Mouse (Mus musculus): Measurements from ENCODE around the gene Mnat1. TPM values are rescaled to one million over a fixed set of nuclear protein-coding genes. Genes with fewer than 3 reads are reported as not detected.
A peak's percentile ranks its signal among the peaks of the same experiment; 100 is the strongest.
"Not testable (repeated sequence)": the region's sequence is repeated elsewhere in the genome, so short reads cannot be mapped to it uniquely, and the experiment has no call there.

Mnat1 gene
- polyA plus RNA-seq (2012; rRNA removed) = 15.7 and 15.9 TPM in 2 replicates

DNA sequence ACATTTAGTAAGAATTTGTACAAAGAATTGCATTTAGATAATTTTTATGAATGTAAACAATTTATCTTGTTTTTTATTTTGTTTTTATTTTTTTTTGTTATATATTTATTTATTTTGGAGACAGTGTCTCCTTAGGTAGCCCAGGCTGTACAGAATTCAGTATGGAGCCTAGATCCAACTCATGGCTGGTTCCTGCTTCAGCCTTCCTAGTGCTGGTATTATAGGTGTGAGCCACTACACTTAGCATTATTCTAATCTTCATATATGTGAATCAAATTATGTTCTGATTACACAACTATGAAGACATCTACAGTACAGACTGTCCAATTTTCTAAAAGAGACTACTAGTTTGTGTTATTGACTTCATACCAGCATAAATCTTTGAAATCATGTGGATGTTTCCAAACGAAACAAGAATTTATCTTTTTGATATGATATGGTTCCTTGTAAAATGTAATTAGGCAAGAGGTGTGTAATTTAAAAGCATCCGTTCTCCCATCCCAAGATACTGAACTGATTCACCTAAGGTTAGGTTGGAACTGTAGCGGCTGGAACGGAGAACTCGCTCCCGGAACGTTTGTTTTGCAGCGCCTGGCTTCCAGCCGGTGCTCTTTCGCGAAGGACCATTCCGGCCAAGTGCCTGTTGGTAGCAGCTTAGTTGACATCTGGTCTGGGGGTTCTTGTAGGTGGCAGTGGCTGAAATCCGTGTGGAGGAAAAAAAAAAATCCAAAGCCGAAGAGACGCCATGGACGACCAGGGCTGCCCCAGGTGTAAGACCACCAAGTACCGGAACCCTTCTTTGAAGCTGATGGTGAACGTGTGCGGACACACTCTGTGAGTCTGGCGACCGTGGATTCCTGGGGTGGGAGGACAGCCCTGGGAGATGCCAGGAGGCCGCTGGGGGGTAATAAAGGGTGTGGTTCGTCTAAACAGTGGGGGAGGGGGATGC, at the start of gene Mnat1:
Gene Mnat1 (plus strand): TSS at position 625 of the 949 bp plus-strand sequence.
- TF ChIP-seq CTCF (IDR thresholded peaks at IDR 0.05; ENCODE audit: borderline replicate concordance, insufficient read depth, low read depth, low read length) (no peak), POLR2A (IDR thresholded peaks at IDR 0.05; ENCODE audit: borderline replicate concordance, insufficient read depth, low read length) (peak; percentile 80; the same call in 1 of the 2 replicates)
- H3K4me1 ChIP-seq (ENCODE audit: control insufficient read depth, insufficient read depth, low read length) = peaks cover 5% of the 10 kb centered on the region; the same call in 1 of the 2 replicates
- no peak within 1 kb of the TSS for H3K27ac ChIP-seq (ENCODE audit: insufficient read depth, low read length)
- H3K4me3 ChIP-seq (replicated peaks; ENCODE audit: insufficient read depth, low read depth, low read length) = peak within 1 kb of the TSS; percentile 80
- no peaks in the 10 kb centered on the region; the same call in 1 of the 2 replicates for H3K27me3 ChIP-seq (ENCODE audit: control insufficient read depth, insufficient read depth, low read length)
- peak; percentile 84 to 92 for DNase-seq
- under 1% methylated on average over 23 of the region's 23 CpGs for WGBS

DNA sequence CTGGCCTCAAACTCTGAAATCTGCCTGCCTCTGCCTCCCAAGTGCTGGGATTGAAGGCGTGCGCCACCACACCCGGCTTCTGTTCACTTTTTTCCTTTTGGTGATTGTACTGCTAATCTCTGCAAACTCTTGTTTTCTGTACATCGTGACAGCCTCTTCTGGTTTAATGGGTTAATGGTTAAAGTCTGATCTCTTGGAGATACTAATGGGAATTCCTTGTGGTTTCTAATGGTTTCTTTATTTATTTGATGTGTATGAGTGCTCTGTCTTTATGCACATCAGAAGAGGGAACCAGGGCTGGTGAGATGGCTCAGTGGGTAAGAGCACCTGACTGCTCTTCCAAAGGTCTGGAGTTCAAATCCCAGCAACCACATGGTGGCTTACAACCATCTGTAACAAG, 41.7 kb upstream of the Mnat1 start:
- WGBS = 93% methylated on average over 4 of the region's 4 CpGs

DNA sequence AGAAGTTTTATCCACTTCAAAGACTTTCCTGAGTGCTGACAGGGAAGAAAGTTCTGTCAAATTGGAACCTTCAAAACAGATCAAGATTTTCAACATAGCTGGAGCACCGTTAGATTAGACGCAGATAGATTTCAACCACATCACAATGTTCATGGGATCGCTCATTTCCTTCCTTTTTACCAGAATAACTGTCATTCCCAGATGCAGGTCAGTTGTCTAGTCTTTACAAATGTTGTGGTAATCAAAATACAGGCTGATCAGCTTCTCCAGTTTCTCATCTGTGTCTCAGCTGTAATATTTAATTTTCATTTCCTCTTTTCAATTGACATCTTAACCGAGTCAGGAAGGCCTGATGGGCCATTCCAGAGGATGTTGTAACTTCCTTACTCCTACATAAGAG, 39.7 kb upstream of the Mnat1 start:
- H3K4me1 ChIP-seq (ENCODE audit: control insufficient read depth, insufficient read depth, low read length) = no peaks in the 10 kb centered on the region
- WGBS = 85% methylated on average over 4 of the region's 4 CpGs
- DNase-seq = no peak
- TF ChIP-seq CTCF (IDR thresholded peaks at IDR 0.05; ENCODE audit: borderline replicate concordance, insufficient read depth, low read depth, low read length) = no peak
- no peak for TF ChIP-seq POLR2A (IDR thresholded peaks at IDR 0.05; ENCODE audit: borderline replicate concordance, insufficient read depth, low read length)
- H3K4me3 ChIP-seq (replicated peaks; ENCODE audit: insufficient read depth, low read depth, low read length) = no peak overlapping the region
- H3K27ac ChIP-seq (ENCODE audit: insufficient read depth, low read length) = no peak overlapping the region
- H3K27me3 ChIP-seq (ENCODE audit: control insufficient read depth, insufficient read depth, low read length) = no peaks in the 10 kb centered on the region; the same call in 1 of the 2 replicates

More for the DNA sequence above, 41.7 kb upstream of the Mnat1 start:
- not testable (repeated sequence) for H3K27me3 ChIP-seq (ENCODE audit: control insufficient read depth, insufficient read depth, low read length); H3K4me3 ChIP-seq (replicated peaks; ENCODE audit: insufficient read depth, low read depth, low read length); H3K4me1 ChIP-seq (ENCODE audit: control insufficient read depth, insufficient read depth, low read length); DNase-seq; H3K27ac ChIP-seq (ENCODE audit: insufficient read depth, low read length)

DNA sequence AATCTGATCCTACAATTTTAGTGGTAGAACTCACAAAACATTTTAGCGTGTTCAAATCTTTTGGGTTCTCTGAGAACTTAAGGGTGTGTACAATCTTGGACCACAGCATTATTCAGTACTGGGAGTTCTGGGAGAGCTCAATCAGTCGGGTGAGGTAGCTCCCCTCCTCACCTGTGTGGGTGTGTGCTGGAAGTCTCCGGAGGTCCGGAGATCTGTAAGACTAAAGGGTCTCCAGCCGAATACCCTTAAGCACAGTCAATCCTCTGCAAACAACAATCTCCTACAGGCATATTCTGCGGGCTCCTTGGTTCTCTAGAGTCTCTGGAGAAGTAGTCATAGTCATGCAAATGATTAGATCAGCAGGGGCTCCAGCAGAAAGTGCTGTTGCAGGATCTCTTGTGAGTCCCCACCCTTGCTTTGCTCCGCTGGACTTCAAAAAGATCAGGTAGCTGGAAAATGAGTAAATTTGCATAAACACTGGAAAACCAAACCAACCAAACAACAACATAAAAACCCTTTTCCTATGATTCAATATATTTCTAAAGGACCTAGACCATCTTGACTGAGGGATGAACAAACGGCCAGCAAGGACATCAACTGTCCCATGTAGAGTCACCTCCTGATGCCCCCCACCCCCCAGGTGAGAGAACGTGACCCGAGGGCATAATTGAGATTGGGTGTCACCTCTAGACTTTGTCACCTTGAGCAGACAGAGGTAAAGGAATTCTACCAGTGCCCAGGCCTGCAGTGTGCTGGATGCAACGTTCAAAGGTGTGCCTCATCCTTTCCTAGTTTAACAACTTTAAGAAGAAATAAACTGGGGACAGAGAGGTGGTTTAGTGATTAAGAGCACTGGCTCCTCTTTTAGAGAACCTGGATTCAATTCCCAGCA, 37.5 kb upstream of the Mnat1 start:
- TF ChIP-seq POLR2A (IDR thresholded peaks at IDR 0.05; ENCODE audit: borderline replicate concordance, insufficient read depth, low read length) (no peak), CTCF (IDR thresholded peaks at IDR 0.05; ENCODE audit: borderline replicate concordance, insufficient read depth, low read depth, low read length) (no peak)
- Histone ChIP-seq H3K4me1 (ENCODE audit: control insufficient read depth, insufficient read depth, low read length) (no peaks in the 10 kb centered on the region), H3K4me3 (replicated peaks; ENCODE audit: insufficient read depth, low read depth, low read length) (no peak overlapping the region), H3K27me3 (ENCODE audit: control insufficient read depth, insufficient read depth, low read length) (no peaks in the 10 kb centered on the region; the same call in 1 of the 2 replicates), H3K27ac (ENCODE audit: insufficient read depth, low read length) (no peak overlapping the region)
- 26% methylated on average over 11 of the region's 11 CpGs for WGBS
- DNase-seq = no peak

DNA sequence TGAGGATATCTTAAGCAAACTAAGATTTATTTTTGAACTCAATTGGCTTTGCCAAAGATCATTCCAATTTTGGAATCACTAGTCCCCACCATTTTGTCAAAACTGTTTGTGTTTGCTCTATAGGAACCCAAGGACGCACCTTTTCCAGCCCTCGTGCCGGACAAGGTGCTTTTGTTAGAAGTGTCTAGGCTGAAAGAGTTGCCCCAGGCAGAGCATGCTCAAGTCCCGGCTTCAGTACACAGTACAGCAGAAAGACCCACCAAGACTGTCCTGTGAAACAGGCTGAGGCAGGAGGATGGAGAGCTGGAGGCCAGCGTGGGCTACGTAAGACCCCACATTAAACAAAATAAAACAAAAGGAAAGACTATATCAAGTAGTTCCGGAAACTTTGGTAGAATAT, 36.4 kb upstream of the Mnat1 start:
- no peaks in the 10 kb centered on the region; the same call in 1 of the 2 replicates for H3K27me3 ChIP-seq (ENCODE audit: control insufficient read depth, insufficient read depth, low read length)
- H3K4me1 ChIP-seq (ENCODE audit: control insufficient read depth, insufficient read depth, low read length) = no peaks in the 10 kb centered on the region
- DNase-seq = no peak

DNA sequence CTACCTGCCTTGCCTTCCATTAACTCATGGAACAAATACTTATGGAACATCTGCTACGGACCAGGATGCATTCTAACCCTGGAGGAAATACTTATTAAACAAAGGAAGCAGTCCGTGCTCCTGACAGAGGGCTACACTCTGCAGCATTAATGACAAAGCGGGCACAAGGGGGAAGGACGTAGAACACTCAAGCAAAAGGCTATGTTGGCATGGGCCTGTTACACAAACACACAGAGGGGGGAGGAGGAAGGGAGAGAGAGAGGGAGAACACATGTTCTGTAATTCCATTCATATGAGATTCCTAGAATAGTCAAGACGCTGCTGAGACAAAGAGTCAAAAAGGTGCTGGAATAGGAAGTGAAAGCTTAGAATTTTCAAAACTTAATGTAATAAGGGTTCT, 35.0 kb upstream of the Mnat1 start:
- WGBS = 81% methylated on average over 5 of the region's 5 CpGs
- Histone ChIP-seq H3K4me3 (replicated peaks; ENCODE audit: insufficient read depth, low read depth, low read length) (no peak overlapping the region), H3K27me3 (ENCODE audit: control insufficient read depth, insufficient read depth, low read length) (no peaks in the 10 kb centered on the region; the same call in 1 of the 2 replicates), H3K4me1 (ENCODE audit: control insufficient read depth, insufficient read depth, low read length) (no peaks in the 10 kb centered on the region), H3K27ac (ENCODE audit: insufficient read depth, low read length) (no peak overlapping the region)
- no peak for TF ChIP-seq POLR2A (IDR thresholded peaks at IDR 0.05; ENCODE audit: borderline replicate concordance, insufficient read depth, low read length)
- TF ChIP-seq CTCF (IDR thresholded peaks at IDR 0.05; ENCODE audit: borderline replicate concordance, insufficient read depth, low read depth, low read length) = no peak
- DNase-seq = no peak

More for the DNA sequence above, 36.4 kb upstream of the Mnat1 start:
- Histone ChIP-seq H3K4me3 (replicated peaks; ENCODE audit: insufficient read depth, low read depth, low read length) (no peak overlapping the region), H3K27ac (ENCODE audit: insufficient read depth, low read length) (no peak overlapping the region)
- TF ChIP-seq CTCF (IDR thresholded peaks at IDR 0.05; ENCODE audit: borderline replicate concordance, insufficient read depth, low read depth, low read length) (no peak), POLR2A (IDR thresholded peaks at IDR 0.05; ENCODE audit: borderline replicate concordance, insufficient read depth, low read length) (no peak)
- 92% methylated on average over 7 of the region's 7 CpGs for WGBS

DNA sequence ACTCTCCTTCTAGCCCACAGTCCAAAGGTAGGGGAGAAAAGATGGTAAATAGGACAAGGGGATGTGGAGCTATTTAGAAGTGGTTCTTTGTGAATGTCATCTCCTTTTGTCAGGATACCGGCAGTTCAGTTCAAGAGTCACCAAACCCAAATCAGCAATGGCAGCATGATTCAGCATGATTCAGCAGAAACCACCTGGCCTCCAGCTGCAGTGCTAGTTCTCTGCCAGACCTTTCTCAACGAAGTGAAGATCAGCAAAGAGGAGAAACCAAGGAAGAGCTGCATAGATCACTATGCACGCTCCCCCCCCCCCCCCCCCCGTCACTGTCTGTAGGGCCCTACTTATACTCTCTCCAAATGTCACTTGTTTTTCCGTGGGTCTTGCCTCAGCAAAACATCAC, 34.6 kb upstream of the Mnat1 start:
- DNase-seq = no peak
- H3K4me1 ChIP-seq (ENCODE audit: control insufficient read depth, insufficient read depth, low read length) = no peaks in the 10 kb centered on the region
- 63% methylated on average over 5 of the region's 5 CpGs for WGBS
- H3K4me3 ChIP-seq (replicated peaks; ENCODE audit: insufficient read depth, low read depth, low read length) = no peak overlapping the region
- TF ChIP-seq CTCF (IDR thresholded peaks at IDR 0.05; ENCODE audit: borderline replicate concordance, insufficient read depth, low read depth, low read length) (no peak), POLR2A (IDR thresholded peaks at IDR 0.05; ENCODE audit: borderline replicate concordance, insufficient read depth, low read length) (no peak)
- no peaks in the 10 kb centered on the region; the same call in 1 of the 2 replicates for H3K27me3 ChIP-seq (ENCODE audit: control insufficient read depth, insufficient read depth, low read length)
- no peak overlapping the region for H3K27ac ChIP-seq (ENCODE audit: insufficient read depth, low read length)

Data from cerebellum, adult 2 months (tissue).